Mouse (Mus musculus) activated CD4-positive, CD25-positive, alpha-beta regulatory T cell, adult 4 months (primary cell): Measurements from ENCODE around the gene Olfr1357. TPM values are rescaled to one million over a fixed set of nuclear protein-coding genes. Genes with fewer than 3 reads are reported as not detected.

ENCODE experiments used
- ATAC-seq: one replicate; pipeline ENCODE4 v1.8.0; 2017
- polyA plus RNA-seq, 2 experiments: library from polyadenylated mRNA; unstranded; fragments of 100-300 nt; shearing (Covaris generic); gene quantifications; one replicate each; pipeline ENCODE4 v1.2.1; 2017

Olfr1357 gene
- polyA plus RNA-seq, 2 experiments from 2014 or later: not detected

DNA sequence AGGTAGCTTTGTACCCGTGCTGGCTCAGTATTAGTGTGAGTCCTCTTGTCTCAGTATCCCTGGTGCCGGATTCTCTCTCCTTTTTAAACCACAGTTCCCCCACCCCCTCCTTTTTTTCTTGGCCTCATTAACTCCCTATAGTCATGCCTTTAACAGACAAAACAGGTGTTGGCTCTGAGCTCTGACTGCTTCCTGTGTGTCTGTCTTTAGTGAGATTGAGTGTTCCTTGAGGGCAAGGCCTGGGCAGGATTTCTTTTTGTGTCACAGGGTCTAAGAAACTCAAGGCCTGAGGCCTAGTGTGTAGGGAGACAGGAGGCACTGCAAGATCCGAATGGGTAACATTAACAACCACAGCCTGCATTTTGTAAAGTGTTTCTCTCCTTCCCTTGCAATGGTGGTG is 39.7 kb downstream of the Olfr1357 start:
- no peak for ATAC-seq

DNA sequence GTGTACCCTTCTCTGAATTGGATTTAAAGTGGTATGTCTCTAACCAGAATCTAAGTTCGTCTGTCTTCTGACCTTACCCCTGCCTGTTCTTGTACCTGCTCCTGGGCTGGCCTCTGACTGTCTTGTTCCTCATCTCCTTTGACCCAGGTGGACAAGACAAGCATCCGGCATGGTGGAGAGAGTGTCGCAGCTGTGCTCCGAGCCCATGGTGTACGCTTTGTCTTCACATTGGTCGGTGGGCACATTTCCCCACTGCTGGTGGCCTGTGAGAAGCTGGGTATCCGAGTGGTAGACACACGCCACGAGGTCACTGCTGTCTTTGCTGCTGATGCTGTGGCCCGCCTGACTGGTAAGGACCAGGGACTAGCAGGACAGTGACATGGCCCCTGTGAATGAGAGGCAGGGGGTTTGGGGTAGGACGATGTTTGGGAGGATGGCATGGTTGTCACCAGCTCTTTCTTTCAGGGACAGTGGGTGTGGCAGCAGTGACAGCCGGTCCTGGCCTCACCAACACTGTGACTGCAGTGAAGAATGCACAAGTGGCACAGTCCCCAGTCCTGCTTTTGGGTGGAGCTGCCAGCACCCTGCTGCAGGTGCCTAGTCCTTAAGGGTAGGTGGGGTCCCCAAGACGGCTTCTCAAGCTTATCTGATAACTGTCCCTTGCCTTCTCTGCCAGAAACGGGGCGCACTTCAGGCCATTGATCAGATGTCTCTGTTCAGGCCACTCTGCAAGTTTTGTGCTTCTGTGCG is 41.3 kb downstream of the Olfr1357 start:
- ATAC-seq: no peak

DNA sequence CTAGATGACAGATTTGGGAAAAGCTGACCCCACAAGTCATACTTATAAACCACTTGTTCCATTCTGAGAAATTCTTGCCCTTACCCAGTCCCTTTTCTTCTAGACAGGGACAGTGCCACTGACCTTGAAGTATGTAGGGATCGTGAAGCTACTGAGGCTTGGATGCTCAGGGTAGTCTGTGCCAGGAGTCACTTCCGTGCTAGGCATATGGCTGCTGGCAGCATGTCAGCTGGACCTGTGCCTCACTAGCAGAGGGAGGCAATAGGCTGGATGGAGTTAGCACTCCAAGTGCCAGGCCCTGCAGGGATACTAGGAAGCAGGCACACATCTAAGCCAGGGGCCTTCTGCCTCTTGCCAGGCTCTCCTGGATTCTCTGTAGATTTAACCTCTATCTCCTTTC is 42.2 kb downstream of the Olfr1357 start:
- no peak for ATAC-seq

DNA sequence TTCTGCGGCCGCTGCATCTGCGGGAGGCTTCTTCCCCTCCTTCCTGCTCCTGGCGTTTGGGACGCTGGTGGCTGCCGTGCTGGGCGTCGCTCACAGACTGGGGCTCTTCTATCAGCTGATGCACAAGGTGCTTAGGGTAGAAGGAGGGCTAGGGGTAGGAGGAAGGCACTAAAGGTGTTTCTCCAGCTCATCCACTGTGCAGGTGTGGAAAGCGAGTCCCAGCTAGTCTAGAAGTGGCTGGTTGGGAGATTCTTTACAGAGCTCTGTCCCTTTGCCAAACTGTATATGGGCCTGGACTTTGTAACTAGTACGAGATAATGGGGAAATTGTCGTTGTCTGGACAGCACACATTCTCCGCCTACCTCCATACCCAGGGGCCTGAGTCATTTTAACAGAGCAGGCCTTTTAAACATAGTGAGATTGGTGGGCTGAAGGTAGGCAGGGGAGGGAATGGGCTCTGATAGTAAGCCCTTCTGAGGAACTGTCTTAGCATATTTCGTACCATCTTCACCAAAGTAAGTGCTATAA is 42.7 kb downstream of the Olfr1357 start:
- no peak for ATAC-seq

DNA sequence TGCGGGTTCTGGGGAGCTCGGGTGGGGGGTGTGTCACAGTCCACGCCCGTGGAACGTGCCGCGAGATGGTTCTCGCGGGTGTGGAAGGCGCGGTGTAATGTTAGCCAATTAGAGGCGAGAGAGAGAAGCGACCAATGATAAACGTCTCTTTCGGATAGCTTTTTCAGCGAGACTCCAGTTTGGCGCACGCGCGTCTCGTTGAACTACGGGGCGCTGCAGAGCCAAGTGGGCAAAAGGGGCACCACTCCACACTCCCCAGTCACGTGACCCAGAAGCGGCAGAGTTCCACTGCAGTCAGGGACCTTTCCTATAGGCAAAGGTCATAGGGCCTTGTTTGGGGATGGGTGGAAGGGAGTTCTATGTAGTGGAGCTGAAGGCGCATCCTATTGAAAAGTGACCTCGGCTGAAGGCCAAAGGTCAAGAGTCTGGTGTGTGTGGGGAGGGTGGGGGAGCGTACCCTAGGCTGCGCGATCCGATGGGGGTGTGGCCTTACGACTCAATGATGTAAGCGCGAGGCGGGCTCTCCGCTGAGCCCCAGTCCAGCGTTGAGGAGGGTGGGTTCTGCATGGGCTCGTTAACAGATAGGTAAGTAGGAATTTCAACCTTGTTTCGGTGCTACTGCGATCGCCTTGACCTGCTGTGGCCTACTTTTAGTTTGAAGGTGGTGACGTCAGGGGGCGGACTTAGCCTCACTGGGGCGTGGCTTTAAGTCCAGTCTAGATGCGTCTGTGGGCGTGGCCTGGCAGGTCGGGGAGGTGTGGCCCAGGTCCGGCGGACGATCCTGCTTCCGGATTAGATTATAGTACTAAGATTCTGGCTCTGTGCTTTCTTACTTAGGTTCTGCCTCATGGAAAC is 43.4 kb downstream of the Olfr1357 start, which contains the start of gene Ilvbl:
Gene Ilvbl (plus strand): TSS at position 97 of the 855 bp plus-strand sequence.
- peak; percentile 85 for ATAC-seq

DNA sequence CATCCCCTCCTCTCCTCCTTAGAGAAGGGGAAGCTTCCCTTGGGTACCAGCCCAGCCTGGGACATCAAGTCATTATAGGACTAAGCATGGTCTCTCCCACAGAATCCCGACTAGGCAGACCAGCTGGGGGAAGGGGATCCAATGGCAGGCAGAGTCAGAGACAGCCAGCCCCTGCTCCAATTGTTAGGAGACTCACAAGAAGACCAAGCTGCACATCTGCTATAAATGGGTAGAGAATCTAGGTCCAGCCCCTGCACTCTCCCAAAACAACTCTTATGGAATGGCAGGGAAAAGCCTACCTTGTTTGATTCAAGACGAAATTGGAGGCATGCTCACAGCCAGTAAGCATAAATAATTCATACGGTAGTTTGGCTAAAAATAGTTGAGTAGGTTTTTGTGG is 44.6 kb downstream of the Olfr1357 start:
- ATAC-seq: no peak

DNA sequence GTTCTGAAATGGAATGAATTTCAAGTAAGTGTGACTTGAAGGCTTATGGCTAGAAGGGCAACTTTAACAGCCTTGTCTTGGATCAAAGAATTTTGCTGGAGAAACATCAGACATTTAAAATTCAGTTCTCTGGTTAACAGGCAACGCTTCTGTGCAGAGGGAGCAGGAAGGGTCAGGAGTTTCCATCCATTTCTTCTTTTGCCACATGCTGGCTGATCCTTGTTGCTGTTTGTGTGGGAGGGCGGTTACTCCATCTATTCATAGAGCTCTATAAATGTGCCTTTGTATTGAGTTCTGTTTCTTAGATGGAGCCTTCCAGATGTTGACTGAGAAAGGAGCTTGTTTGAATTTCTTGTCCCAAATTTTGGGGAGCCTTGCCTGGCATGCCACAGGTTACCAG is 47.0 kb downstream of the Olfr1357 start:
- no peak for ATAC-seq

DNA sequence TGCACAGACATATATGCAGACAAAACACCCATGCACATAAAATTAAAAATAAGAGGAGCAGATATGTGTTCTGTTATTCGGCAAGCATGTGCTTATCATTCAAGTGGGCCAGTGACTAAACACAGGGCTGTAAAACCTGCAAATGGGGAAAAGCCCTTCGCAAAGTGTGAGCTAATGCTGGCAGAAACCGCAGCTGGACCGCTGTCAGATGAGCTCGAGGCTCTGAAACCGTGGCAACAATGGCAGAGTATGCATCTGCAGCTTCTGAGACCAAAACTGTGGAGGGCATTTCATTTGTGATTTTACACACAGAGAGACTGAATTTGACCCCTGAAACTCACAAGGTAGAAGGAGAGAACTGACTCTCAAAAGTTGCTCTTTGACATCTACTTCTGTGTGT is 47.5 kb downstream of the Olfr1357 start:
- no peak for ATAC-seq

DNA sequence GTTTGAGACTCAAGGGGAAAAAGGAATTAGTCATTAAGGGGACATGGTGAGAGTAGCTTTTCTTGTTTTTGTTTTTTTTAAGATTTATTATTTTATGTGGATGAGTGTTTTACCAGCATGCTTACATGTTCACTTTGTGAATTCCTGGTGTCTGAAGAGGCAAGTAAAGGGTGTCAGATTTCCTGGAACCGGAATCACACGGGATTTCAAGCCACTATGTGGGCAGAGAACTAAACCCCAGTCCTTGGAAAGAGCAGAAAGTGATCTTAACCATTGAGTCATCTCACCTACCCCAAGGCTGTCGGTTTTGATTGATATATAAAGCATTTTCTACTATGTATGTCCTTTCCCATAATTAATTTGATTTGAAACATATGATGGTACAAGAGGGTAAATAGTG is 48.2 kb downstream of the Olfr1357 start:
- ATAC-seq: no peak

DNA sequence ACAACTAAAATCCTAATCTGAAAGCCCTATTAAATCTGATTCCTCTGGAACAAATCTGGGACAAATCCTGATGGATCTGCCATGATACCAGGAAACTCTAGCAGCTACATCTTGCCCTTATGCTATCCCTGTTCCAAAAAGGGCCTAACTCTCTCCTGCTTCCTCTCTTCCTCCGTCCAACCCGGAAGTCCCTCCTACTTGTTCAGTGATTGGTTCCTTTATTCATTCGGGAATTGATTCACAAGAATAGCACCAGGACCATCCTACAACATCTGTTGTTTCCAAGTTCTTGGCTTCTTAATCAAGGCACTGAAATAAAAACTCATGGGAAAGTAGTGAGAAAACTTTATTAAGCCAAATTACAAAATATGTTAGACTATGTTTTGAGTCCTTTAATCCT is 48.7 kb downstream of the Olfr1357 start:
- no peak for ATAC-seq

DNA sequence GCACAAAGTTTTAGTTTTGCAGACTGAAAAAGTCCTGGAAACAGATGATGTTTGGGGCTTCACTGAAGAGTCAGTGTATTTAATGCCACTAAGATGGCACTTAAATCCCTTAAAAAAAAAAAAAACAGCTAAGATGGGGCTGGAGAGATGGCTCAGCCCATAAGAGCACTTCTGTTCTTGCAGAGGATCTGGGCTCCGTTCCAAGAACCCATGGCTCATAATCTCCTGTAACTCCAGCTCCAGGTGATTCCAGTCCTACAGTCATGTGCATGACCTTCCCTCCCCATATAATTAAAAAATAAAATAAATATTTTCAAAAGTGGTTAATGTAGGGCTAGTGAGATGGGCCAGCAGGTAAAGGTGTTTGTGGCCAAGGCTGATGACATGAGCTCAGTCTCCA is 52.8 kb downstream of the Olfr1357 start:
- ATAC-seq: no peak

Other genes starting within 250 kb of the Olfr1357 start
- gene Rrp1, start 205.0 kb downstream of the Olfr1357 start, polyA plus RNA-seq: 100 to 1,000 TPM in 1 of 2 experiments, 10 to 100 TPM in 1; 92.2 to 124 TPM
- gene Cstb, start 192.4 kb downstream of the Olfr1357 start, polyA plus RNA-seq: 100 to 1,000 TPM; 166 to 179 TPM
- gene Pdxk, start 153.1 kb downstream of the Olfr1357 start, polyA plus RNA-seq: 1 to 10 TPM; 5.7 to 8.5 TPM
- not detected for gene Olfr1358, start 100.6 kb downstream of the Olfr1357 start, polyA plus RNA-seq
- 10 to 100 TPM; 62.9 to 71.6 TPM for gene Ilvbl, start 43.7 kb downstream of the Olfr1357 start, polyA plus RNA-seq
- gene Syde1, start 26.1 kb downstream of the Olfr1357 start, polyA plus RNA-seq: 1 to 10 TPM in 1 of 2 experiments, under 1 TPM in 1; 0.46 to 1.1 TPM
- not detected for gene Casp14, start 100.2 kb upstream of the Olfr1357 start, polyA plus RNA-seq
- not detected for gene Ccdc105, start 135.0 kb upstream of the Olfr1357 start, polyA plus RNA-seq
- gene Slc1a6, start 162.4 kb upstream of the Olfr1357 start, polyA plus RNA-seq: not detected
- not detected for gene Olfr1356, start 234.1 kb upstream of the Olfr1357 start, polyA plus RNA-seq